Mouse (Mus musculus) spleen, postnatal 0 days (tissue): ENCODE measurements around the gene Bpifa1. TPM values are rescaled to one million over a fixed set of nuclear protein-coding genes. Genes with fewer than 3 reads are reported as not detected.

Experiments used
- polyA plus RNA-seq: library from polyadenylated mRNA; unstranded; fragments of >200 nt; fragmentation: Nextera tagmentation; extraction: Ambion mirVana; gene quantifications from 2 replicates; pipeline ENCODE4 v1.2.1, GENCODE M21; 2015

Bpifa1 gene
- not detected in 2 replicates for polyA plus RNA-seq

GRCm38 (mm10) chr2:154142580-154142979, at the start of gene Bpifa1:
Gene Bpifa1, plus strand, starts transcription at chr2:154142880.

DNA sequence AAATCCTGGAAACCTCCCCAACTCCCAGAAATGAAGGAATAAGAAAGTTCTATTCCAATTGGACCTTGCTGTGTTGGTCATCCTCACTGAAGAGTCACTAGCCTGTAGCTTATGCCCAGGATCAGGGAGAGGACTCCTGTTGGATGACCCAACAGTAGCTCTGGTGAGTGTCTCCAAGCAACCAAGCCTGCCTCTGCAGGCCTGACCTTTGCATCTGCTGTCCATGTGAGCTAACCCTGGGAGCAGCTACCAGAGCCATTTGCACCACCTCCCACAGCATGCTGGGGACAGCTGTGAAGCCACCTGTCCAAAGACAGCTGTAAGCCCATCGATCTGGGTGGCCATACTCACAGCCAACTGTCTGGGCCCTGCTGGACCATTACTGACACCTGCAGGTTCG, 12.6 kb upstream of the Bpifa1 start, which contains the start of gene Bpifa3:
Gene Bpifa3, plus strand, starts transcription at position 217 of the 400 bp plus-strand sequence.

DNA sequence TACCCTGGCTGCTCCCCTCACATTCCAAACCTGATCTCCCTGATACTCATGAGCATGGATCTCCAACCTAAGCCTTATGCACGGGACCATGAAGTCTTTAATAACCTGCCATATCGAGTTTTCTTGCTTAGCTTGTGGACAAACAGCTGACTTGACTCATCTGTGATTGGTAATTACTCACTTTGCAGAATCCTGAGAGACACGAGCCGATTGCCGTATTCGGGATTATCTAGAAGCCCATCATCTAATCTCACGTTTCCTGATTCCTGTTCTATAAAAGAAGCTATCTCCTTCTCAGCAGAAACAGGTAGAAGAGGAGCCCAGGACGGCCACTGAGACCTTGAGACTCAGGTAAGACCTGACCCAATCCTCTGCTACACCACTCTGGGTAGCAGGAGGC, 19.6 kb downstream of the Bpifa1 start, which contains the start of gene Bpifa5:
Gene Bpifa5, plus strand, starts transcription at position 301 of the 400 bp plus-strand sequence.

DNA sequence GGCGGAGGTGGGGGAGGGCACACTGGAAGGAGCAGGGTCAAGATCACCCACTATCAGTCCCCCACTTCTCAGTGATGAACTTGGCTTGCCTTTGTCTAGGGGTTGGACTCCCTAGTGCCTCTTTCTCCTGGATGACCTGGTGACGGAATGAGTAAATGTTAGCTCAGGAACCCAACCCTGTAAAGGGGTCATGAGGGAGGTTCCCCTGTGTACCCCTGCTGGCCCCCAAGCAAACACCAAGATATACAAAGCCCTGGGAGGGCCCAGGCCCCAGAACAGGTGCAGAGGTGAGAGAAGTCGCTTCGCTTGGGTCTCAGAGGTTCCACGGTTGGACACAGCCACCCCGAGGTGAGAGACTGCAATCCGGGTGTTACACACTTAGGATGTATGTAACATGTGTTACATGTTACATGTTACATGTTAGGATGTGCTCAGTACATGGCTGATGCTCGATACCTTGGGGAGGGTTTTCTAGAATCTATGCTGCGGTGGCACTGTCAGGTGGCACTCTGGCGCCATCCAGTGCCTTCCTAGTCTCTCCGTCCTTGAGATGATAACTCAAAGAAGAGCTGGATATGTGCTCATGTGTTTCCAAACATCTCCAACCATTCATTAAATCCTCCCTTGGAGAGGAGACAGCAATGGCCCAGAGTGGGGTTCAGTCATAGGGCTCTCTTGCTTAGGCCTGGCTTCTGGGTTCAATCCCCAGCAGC, 48.0 kb downstream of the Bpifa1 start, which contains the start of gene Bpifb1:
Gene Bpifb1, plus strand, starts transcription at position 273 of the 713 bp plus-strand sequence.

Other genes starting within 250 kb of the Bpifa1 start
- not detected in 2 replicates for gene Bpifb6, start 242.5 kb upstream of the Bpifa1 start, polyA plus RNA-seq
- gene Bpifb3, start 224.7 kb upstream of the Bpifa1 start, polyA plus RNA-seq: 0.12 TPM in 1 of 2 replicates, not detected in the other
- not detected in 2 replicates for gene Bpifb4, start 204.7 kb upstream of the Bpifa1 start, polyA plus RNA-seq
- not detected in 2 replicates for gene Bpifa6, start 167.9 kb upstream of the Bpifa1 start, polyA plus RNA-seq
- gene Bpifa2, start 134.6 kb upstream of the Bpifa1 start, polyA plus RNA-seq: not detected in 2 replicates
- gene Bpifa3, start 12.5 kb upstream of the Bpifa1 start, polyA plus RNA-seq: not detected in 2 replicates
- not detected in 2 replicates for gene Bpifa5, start 19.7 kb downstream of the Bpifa1 start, polyA plus RNA-seq
- 0.32 and 0.80 TPM in 2 replicates for gene Bpifb1, start 47.9 kb downstream of the Bpifa1 start, polyA plus RNA-seq
- 0.10 TPM in 1 of 2 replicates, not detected in the other for gene Bpifb5, start 80.9 kb downstream of the Bpifa1 start, polyA plus RNA-seq
- gene Bpifb9a, start 115.0 kb downstream of the Bpifa1 start, polyA plus RNA-seq: not detected in 2 replicates
- not detected in 2 replicates for gene Bpifb9b, start 164.3 kb downstream of the Bpifa1 start, polyA plus RNA-seq
- gene Cdk5rap1, start 230.1 kb downstream of the Bpifa1 start, polyA plus RNA-seq: 5.8 and 34.0 TPM in 2 replicates